Mouse (Mus musculus) liver, embryonic 14.5 days (tissue): ENCODE data around the gene Kbtbd12. TPM values are rescaled to one million over a fixed set of nuclear protein-coding genes. Genes with fewer than 3 reads are reported as not detected.

Source experiments
- ATAC-seq: fragments of 200-750 bp; cut with Nextera tagmentation; 2 replicates; pipeline ENCODE4 v1.8.0; 2017; ENCODE audit warnings: moderate number of reproducible peaks, mild to moderate bottlenecking, moderate library complexity; ENCODE audit not compliant: insufficient read depth
- DNase-seq, 3 experiments: peaks; one replicate each; pipeline ENCODE4 v3.0.0-alpha.2; 2012 to 2013; ENCODE audit warnings: low read depth in 3 of 3, low spot score in 3 of 3
- H3K27ac ChIP-seq: fragments of 300-500 bp; sonication (generic); 2 replicates; pipeline ENCODE4 v1.5.1; 2014; ENCODE audit warnings: moderate library complexity, mild to moderate bottlenecking, control low read depth, inconsistent platforms
- H3K27me3 ChIP-seq: fragments of 300-500 bp; sonication (generic); 2 replicates; pipeline ENCODE4 v1.6.1; 2014; ENCODE audit warnings: mild to moderate bottlenecking, low read length, moderate library complexity; ENCODE audit not compliant: control insufficient read depth, insufficient read depth
- H3K36me3 ChIP-seq: fragments of 300-500 bp; sonication (generic); replicated peaks from 2 replicates; pipeline ENCODE4 v1.6.1; 2014; ENCODE audit warnings: low read depth; ENCODE audit not compliant: control insufficient read depth, insufficient read depth
- H3K4me1 ChIP-seq, 2 experiments: fragments of 200-500 bp in 1 of 2; fragments of 300-500 bp in 1 of 2; sonication (generic) in 1 of 2; replicated peaks; 2 replicates each; pipeline ENCODE4 v1.6.1; 2012 to 2014; ENCODE audit warnings: antibody characterized with exemption in 1 of 2, inconsistent platforms in 1 of 2, low read length in 1 of 2; ENCODE audit not compliant: control insufficient read depth in 2 of 2, insufficient read depth in 2 of 2
- H3K4me2 ChIP-seq: fragments of 300-500 bp; sonication (generic); 2 replicates; pipeline ENCODE4 v1.6.1; 2014; ENCODE audit warnings: low read depth, mild to moderate bottlenecking, control low read depth, moderate library complexity
- H3K4me3 ChIP-seq, 2 experiments: fragments of 200-500 bp in 1 of 2; fragments of 300-500 bp in 1 of 2; sonication (generic) in 1 of 2; 2 replicates each; pipeline ENCODE4 v1.5.1; 2012 to 2014; ENCODE audit warnings: low read depth in 2 of 2, low read length in 2 of 2, mild to moderate bottlenecking in 2 of 2, control low read depth in 1 of 2, inconsistent platforms in 1 of 2, moderate library complexity in 1 of 2; ENCODE audit not compliant: insufficient read depth in 1 of 2
- H3K9ac ChIP-seq: fragments of 300-500 bp; sonication (generic); replicated peaks from 2 replicates; pipeline ENCODE4 v1.6.1; 2014; ENCODE audit warnings: mild to moderate bottlenecking, control low read depth, moderate library complexity
- H3K9me3 ChIP-seq: fragments of 300-500 bp; sonication (generic); 2 replicates; pipeline ENCODE4 v1.6.1; 2016; ENCODE audit warnings: low read length, mixed read lengths; ENCODE audit not compliant: control insufficient read depth
- CTCF ChIP-seq: IDR thresholded peaks from 2 replicates; pipeline ENCODE4 v1.5.1; 2016; ENCODE audit warnings: antibody characterized with exemption, low read depth, control low read depth
- EP300 ChIP-seq: IDR thresholded peaks from 2 replicates; pipeline ENCODE4 v1.6.1; 2016; ENCODE audit warnings: antibody characterized with exemption, low read depth
- whole genome bisulfite sequencing: fragments of 180-500 bp; shearing (Covaris S2); extraction: QIAGEN DNeasy Blood & Tissue Kit; methylation state at CpG from one replicate; pipeline ENCODE4 v1.1.7; 2014; ENCODE audit not compliant: insufficient replicate concordance; 5-methylcytosine and 5-hydroxymethylcytosine counted together
- polyA plus RNA-seq, 2 experiments: library from polyadenylated mRNA; depleted of rRNA in 1 of 2; stranded (reverse) in 1 of 2; unstranded in 1 of 2; fragments of >200 nt; fragmentation: Nextera tagmentation in 1 of 2; extraction: Ambion mirVana in 1 of 2; gene quantifications; 2 replicates each; pipeline versions ENCODE4 v1.2.1 to v1.2.3; 2012 to 2014

The Kbtbd12 gene
- polyA plus RNA-seq, 2 experiments = 0.65 to 0.80 TPM

GRCm38 (mm10) chr6:88530306-88530705 lies 107.4 kb downstream of the Kbtbd12 start:
- no peak overlapping the region for H3K9ac ChIP-seq
- no peaks in the 10 kb centered on the region for H3K27me3 ChIP-seq
- no peaks in the 10 kb centered on the region for H3K36me3 ChIP-seq
- no peak for DNase-seq
- H3K27ac ChIP-seq = no peak overlapping the region
- TF ChIP-seq CTCF (no peak), EP300 (no peak)
- no peak overlapping the region for H3K4me2 ChIP-seq
- H3K9me3 ChIP-seq = no peaks in the 10 kb centered on the region
- H3K4me1 ChIP-seq = no peaks in the 10 kb centered on the region
- no peak overlapping the region for H3K4me3 ChIP-seq
- ATAC-seq = no peak

DNA sequence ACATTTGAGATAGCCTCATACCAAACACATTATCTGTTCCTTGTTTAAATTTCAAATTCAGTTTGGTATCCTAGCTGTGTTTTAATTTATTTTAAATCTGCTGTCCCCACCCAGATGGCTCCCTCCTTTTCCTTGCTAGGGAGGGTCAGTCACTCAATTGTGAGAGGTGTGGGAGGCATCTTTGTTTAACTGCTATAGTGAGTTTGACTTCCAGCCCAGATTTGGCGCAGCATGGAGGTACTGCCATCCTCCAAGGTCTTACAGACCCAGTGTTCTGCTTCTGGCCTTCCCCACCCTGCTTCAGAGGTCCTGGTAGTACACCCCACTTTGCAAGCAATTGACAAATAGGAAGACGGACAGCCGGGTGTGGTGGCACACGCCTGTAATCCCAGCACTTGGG lies 113.7 kb downstream of the Kbtbd12 start:
- peaks cover 7 to 10% of the 10 kb centered on the region in 2 experiments for H3K4me1 ChIP-seq
- WGBS = 65% methylated on average over 4 of the region's 4 CpGs
- H3K9me3 ChIP-seq = no peaks in the 10 kb centered on the region
- H3K4me3 ChIP-seq = no peak overlapping the region
- DNase-seq = no peak
- H3K4me2 ChIP-seq = no peak overlapping the region
- H3K9ac ChIP-seq = no peak overlapping the region
- no peaks in the 10 kb centered on the region for H3K27me3 ChIP-seq
- no peak overlapping the region for H3K27ac ChIP-seq
- H3K36me3 ChIP-seq = no peaks in the 10 kb centered on the region
- no peak for ATAC-seq
- TF ChIP-seq CTCF = no peak
- no peak for TF ChIP-seq EP300

DNA sequence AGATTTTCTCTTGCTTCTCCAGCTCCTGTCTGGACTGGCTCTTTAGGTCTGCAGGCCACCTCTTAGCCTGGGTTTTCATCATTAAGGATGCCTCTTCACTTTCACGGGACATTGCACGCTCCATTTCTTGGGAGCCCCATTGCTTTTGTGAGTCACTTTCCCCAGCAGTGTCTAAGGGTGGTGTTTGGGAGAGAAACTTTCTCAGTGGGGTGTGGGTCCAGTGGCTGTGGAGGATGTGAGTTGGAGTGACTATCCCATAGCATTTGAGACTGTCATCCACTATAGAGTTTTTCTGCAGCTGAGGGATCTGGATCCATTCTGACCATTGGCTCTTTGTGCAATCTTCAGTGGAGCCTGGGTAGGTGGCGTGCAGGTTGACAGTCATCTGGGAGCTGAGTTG lies 114.3 kb downstream of the Kbtbd12 start:
- H3K27me3 ChIP-seq = no peaks in the 10 kb centered on the region
- DNase-seq = no peak
- H3K9ac ChIP-seq = no peak overlapping the region
- TF ChIP-seq EP300 (no peak), CTCF (no peak)
- no peak overlapping the region for H3K4me2 ChIP-seq
- H3K27ac ChIP-seq = no peak overlapping the region
- H3K36me3 ChIP-seq = no peaks in the 10 kb centered on the region
- WGBS = 70% methylated on average over 3 of the region's 3 CpGs
- ATAC-seq = no peak
- H3K4me1 ChIP-seq = peaks cover 7 to 10% of the 10 kb centered on the region in 2 experiments
- H3K4me3 ChIP-seq = no peak overlapping the region
- no peaks in the 10 kb centered on the region for H3K9me3 ChIP-seq

GRCm38 (mm10) chr6:88523043-88523442 lies 114.7 kb downstream of the Kbtbd12 start:
- ATAC-seq (no peak), DNase-seq (no peak)
- no peak overlapping the region for H3K4me2 ChIP-seq
- no peaks in the 10 kb centered on the region for H3K27me3 ChIP-seq
- no peaks in the 10 kb centered on the region for H3K36me3 ChIP-seq
- no peaks in the 10 kb centered on the region for H3K9me3 ChIP-seq
- H3K4me3 ChIP-seq = no peak overlapping the region
- H3K27ac ChIP-seq = no peak overlapping the region
- H3K4me1 ChIP-seq = peaks cover 7 to 10% of the 10 kb centered on the region in 2 experiments
- no peak for TF ChIP-seq EP300
- no peak for TF ChIP-seq CTCF
- 34% methylated on average over 3 of the region's 3 CpGs for WGBS
- no peak overlapping the region for H3K9ac ChIP-seq

DNA sequence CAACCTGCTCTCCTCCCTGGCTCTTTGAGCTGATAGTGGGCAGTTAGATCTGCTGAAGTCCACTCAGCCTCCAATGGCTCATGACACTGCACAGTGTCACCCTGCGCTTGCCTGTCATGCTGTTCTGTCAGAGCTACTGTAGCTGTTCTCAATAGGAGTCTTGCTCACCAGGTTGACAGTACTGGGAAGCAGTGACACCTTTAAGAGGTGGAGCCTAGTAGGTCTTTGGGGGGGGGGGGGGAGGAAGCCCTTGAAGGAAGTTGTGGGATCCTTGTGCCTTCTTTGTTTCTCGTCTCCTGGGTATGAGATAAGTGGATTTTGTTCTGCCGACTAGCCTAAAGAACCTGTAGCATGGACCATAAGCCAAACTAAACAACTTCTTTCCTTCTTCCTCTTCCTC lies 115.1 kb downstream of the Kbtbd12 start:
- Histone ChIP-seq H3K4me3 (no peak overlapping the region), H3K36me3 (no peaks in the 10 kb centered on the region), H3K9ac (no peak overlapping the region), H3K4me2 (no peak overlapping the region), H3K27me3 (no peaks in the 10 kb centered on the region), H3K9me3 (no peaks in the 10 kb centered on the region), H3K4me1 (peaks cover 7 to 12% of the 10 kb centered on the region in 2 experiments), H3K27ac (no peak overlapping the region)
- DNase-seq (no peak), ATAC-seq (no peak)
- TF ChIP-seq EP300 (no peak), CTCF (no peak)
- 27% methylated on average over 3 of the region's 3 CpGs for WGBS

DNA sequence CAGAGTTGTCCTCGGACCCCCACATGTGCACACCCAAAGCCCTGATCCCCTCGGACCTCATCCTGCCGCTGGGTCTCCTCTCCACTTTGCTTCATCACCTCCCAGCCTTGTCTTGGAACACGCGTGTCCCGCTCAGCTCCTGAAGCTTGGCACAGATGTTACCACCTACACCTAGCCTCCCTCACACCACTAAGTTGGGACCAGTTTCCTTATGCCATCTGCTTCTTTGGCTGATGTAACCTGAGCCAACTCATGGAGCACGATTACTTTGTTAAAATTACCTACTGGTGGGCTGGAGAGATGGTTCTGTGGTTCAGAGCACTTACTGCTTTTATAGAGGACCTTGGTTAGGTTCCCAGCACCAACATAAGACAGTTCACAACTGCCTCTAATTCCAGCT lies 115.9 kb downstream of the Kbtbd12 start:
- no peaks in the 10 kb centered on the region for H3K9me3 ChIP-seq
- H3K27ac ChIP-seq = no peak overlapping the region
- no peak for TF ChIP-seq EP300
- TF ChIP-seq CTCF = no peak
- H3K36me3 ChIP-seq = no peaks in the 10 kb centered on the region
- H3K4me2 ChIP-seq = no peak overlapping the region
- no peak overlapping the region for H3K4me3 ChIP-seq
- H3K9ac ChIP-seq = no peak overlapping the region
- H3K27me3 ChIP-seq = no peaks in the 10 kb centered on the region
- ATAC-seq = no peak
- DNase-seq = no peak
- 72% methylated on average over 7 of the region's 7 CpGs for WGBS
- H3K4me1 ChIP-seq = peaks cover 12 to 16% of the 10 kb centered on the region in 2 experiments
